Mouse (Mus musculus): ENCODE measurements at regions not wholly inside any gene's neighbourhood (a gene's known extent, or its start where the extent isn't known, plus 50 kb on each side); places are given as distances from the start of the nearest gene placed in this dataset.
"Not testable (repeated sequence)": the region's sequence is repeated elsewhere in the genome, so short reads cannot be mapped to it uniquely, and the experiment has no call there.

DNA sequence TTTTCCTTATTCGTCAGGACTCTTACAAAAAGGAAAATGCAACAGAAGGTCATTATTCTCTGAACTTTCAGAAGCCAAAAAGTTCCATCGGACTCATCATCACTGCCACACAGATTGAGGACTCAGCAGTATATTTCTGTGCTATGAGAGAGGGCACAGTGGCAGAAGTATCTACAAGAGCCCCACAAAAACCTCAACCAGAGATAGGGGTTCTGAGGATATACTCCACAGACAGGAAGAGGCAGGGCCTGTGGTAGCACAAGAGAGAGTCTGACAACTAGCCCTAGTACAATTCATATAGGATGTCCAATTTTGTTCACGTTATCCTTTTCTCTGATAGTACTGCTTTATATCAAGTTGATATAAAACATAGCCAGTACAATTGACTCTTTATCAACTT, 510.4 kb downstream of the Dad1 start:
- not testable (repeated sequence) for TF ChIP-seq CTCF (IDR thresholded peaks at IDR 0.05; ENCODE audit: borderline replicate concordance, control insufficient read depth, extremely low read depth, insufficient read depth, low read length, poor library complexity); POLR2A (IDR thresholded peaks at IDR 0.05; ENCODE audit: control insufficient read depth, extremely low read depth, insufficient read depth, low read length, poor library complexity)
